Mouse (Mus musculus) frontal cortex, postnatal 25 days (tissue): ENCODE measurements around the gene Nfkb2.
A peak's percentile ranks its signal among the peaks of the same experiment; 100 is the strongest.

Experiments
- DNase-seq, 2 experiments: peaks; one replicate each; pipeline ENCODE4 v3.0.0; 2022; ENCODE audit warnings: low spot score in 2 of 2

Nfkb2 gene

DNA sequence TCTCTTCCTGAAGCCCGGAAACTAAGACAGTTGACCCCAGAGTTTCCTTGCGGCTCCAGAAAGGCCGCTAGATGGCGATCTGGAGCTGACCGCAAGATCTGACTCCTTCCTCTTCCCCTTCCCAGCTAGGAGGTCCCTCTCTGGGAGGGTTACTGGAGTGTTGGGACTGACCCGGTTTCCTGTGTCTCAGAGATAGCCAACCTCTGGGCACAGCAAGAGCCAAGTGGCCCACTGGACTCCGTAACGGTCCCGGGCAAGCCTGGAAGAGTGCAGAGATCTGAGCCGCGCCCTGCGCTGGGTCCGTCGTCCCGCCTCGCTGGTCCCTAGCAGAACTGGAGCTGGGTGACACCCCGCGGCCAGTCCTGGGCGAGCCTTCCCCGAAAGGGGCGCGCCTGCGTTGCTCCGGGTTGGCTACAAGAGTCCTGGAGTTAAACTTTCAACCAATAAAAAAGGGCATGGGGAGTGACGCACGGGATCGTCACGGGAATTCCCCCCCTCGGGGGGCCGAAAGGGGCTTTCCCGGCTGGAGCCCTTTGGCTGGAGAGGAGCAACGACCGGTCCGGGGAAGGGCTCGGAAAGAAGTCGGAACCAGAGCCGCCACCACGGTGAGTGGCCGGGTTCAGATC lies at the start of gene Nfkb2:
TSS of gene Nfkb2 (plus strand) at position 105 of the 626 bp plus-strand sequence.
- DNase-seq = peak in 1 of 2 experiments; percentile 70

DNA sequence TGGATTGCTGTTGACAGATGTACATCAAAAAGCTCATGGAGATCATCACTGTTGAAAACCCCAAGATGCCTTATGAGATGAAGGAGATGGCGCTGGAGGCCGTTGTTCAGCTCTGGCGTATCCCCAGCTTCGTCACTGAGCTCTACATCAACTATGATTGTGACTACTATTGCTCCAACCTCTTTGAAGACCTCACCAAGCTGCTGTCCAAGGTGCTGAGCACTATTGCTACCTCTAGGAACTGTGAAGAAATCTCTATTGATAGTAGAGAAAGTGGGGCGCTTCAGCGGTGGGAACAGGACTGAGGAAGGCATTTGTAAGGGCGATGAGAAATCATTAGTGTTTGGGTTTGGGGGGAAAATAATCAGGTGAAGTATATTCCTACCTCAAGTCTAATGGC lies 39.4 kb upstream of the Nfkb2 start:
- no peak for DNase-seq

DNA sequence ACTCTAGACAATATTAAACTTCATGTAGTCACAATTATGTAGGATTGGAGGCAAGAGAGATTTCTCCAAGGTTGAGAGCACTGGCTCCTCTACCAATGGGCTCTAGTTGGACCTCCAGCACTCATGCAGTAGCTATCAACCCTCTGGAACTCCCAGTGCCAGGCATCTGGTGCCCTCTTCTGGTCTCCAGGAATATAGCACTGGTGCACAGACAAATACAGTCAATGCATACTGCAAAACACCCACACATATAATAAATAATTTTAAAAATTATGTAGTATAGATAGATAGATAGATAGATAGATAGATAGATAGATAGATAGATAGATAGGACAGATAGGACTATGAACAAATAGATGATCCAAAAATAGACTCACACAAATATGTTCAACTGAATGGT lies 28.8 kb upstream of the Nfkb2 start:
- DNase-seq = no peak

DNA sequence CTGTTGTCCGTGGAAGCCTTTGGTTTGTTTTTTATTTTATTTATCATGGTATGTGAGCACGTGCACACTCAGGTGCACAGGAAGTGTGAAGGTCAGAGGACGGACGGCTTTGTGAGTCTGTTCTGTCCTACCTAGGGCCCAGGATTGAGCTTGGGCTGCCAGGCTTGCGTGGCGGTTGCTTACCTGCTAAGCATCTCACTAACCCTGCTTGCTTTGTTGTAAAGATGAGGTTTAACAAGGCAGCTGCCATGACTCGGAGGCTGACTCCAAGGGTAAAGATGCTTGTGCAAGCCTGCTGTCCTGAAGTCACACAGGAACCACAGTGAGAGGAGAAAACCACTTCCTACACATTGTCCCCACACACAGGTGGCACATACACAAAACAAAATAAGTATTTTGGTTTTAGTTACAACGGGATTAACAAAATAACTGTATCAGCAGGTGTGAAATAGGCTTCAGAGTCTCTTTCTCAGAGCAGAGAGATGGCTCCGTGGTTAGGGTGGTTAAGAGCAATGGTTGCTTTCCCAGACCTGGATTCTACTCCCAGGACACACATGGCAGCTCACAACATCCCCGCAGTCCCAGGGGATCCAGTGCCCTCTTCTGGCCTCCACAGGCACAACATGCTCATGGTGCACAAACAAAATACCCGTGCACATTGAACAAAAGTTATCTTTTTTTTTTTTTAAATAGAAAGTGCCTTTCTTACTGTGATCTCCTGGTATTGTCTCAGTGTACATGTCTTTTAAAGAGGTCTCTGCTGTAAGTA lies 21.9 kb upstream of the Nfkb2 start:
- DNase-seq = no peak

DNA sequence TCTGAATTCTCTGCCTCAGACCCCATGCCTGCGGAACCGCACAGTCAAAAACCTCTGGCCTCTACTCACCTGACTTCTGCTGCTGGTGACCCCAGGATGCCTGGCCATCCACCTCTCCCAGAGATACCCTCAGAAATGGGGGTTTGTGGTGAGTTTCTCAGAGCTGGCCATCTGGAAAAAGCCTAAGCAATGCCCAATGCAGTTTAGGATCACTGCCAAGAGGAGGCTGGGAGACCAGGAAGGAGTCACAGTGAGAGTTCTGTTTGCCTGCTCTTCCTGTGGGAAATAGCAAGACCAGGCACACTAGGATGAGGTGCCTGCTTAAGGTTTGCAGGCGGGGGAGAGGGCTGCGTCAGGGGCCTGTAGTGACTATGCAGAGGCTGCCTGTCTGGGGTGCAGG lies 19.4 kb upstream of the Nfkb2 start:
- no peak for DNase-seq

DNA sequence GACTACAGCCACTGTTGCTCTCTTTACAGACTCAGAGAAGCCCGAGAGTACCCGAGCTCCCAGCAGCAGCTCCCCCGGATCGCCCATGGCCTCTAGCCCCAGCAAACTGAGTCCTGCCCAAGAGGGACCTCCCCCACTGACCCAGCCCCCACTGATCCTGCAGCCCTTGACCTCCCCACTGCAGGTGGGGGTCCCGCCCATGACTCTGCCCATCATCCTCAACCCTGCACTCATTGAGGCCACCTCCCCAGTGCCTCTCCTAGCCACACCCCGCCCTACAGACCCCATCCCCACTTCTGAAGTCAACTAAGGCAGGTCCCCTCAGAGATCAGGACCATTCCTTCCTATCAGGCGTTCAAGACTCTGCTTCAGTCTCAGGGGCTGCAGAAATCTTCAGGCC lies 18.5 kb upstream of the Nfkb2 start:
- no peak for DNase-seq

DNA sequence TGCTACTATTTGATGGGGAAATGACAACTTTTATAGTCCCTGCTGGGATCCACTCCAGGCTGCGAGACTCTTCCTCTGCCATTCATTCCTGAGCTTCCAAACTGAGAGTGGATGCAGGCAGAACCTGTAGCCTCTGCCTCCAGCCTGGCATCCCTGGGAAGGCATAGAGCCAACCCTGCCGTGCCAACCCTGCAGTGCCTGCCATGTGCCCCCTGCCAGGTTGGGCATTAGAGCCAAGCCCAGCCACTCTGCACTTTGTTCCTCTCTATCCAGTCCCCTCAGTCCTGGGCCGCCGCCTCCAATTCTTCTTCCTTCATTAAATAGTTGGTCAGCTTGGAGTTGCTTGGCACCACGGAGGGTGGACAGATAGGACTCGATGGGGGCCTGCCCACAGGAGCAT lies 18.1 kb upstream of the Nfkb2 start:
- DNase-seq = no peak

DNA sequence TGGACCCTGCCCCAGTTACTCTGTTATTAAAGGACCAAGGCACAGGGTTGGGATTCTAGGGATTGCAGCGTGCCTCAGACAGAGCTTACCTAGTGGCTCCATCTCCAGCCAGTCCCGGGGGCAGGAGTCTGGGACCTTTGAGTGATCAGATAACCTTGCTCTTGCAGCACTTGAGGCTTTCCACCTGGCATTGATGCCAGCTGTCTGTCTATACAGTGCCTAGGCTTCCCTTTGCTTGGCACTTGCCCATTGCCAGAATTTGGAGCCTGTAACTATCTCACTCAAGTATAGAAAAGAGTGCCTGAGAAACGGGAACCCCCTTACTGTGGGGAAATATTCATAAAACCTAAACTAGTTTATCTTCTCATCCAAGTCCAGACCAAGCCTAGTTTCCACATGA lies 17.2 kb upstream of the Nfkb2 start:
- DNase-seq = no peak

DNA sequence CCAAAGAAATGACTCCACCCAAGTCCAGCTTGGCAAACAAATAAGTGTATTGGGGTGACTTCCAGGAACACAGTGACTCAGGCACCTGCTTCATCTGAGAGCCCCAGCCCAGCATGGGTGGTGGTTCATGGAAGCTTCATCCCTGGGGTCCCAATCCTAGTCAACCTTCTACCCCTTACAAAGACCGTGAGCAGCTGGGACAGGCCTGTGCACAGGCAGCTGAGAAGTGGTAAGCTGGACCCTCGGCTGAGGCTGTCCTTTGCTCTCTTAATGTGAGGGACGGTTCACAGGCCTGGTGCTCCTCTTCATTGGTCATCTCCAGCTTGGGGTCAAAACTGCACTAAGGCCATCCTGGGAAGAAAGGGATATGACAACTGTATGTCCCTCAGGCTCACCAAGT lies 16.6 kb upstream of the Nfkb2 start:
- no peak for DNase-seq

DNA sequence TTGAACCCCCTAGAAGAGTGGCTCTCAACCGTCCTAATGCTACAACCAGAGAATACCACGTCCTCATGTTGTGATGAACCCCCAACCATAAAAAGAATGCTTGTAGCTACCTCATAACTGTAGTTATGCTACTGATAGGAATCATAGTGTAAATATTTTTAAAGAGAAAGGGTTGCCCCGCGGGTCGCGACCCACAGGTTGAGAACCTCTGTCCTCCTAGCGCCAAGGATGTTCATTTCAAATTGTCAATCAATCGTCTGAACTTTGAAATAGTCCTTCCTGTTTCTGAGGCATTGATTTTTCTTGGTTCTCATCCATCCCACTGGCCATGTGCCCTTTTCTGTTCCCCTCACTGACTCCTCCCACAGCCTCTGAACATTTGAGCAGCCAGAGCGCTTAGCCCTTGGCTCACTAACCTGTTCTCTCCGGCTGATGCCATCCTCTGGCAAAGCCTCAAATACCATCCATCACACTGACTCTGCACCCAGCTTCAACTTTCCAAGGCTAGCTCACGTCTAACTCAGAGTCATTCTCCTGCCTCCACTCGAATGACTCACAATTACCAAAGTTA lies 13.5 kb upstream of the Nfkb2 start:
- DNase-seq = no peak

DNA sequence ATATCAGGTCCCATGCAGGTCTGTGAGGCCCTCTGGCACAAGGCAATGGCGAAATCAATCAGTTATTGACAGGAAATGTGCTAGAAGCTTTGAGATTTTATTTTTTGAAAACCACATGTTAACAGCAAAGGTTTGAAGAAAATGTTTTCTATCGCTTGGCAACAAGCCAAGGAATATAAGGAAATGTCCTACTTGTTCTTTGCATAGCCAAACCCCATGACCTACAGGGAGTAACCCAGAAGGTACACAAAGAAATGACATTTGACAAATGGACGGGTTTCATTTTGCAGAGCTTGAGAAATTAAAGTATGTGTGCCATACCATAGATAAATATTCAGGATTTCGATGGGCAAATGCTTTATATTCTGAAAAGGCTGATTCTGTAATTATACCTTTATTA lies 7.2 kb upstream of the Nfkb2 start:
- DNase-seq = no peak

DNA sequence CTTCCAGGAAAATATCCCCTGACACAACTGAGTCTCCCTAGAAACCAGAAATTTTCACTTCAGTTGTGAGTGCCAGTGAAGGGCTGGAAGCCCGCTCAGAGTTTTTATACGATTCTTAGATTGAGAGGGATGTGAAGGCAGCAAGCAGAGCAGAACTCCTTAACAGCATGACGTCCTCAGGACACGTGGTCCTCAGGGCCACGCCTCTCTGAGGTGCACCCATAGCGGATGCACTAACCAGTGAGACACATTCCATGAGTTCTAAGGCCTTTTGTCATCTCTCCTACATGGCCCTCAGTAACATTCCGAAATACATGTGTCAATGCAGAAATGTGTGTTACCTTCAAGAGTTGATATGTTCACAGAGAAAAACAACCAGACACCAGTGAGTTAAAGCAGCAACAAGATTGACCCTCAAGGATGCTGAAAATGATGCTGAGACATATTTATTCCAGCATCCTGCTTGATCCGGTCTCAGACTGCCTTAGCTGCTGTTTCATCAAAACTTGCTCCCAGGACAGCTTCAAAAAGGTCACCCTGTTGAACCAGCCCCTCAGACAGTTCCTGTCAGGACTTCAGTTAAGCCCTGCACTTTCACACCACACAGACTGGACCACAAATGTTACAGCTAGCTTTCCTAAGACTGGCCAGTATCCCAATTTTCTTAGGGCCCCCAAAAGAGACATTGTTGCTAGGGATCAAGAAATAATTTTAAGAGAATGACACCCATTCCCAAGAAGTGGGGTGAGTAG lies 3.6 kb upstream of the Nfkb2 start:
- DNase-seq = no peak

DNA sequence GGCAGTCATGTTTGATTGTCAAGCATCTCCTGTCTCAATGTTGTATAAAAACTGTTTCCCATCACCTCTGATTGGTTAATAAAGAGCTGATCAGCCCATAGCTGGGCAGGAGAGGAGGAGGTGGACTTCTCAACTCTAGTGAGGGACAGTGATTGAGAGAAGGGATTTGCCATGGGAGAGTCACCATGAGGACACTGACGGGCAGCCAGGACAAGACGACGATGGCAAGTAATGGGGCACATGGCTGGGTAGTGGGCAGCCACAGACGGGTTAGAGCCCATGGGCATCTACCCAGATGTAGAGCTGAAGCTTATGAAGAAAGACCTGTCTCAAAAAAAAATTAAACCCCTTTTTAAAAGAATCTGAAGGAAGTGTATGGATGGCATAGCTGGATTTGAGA lies 1.6 kb upstream of the Nfkb2 start:
- no peak for DNase-seq

DNA sequence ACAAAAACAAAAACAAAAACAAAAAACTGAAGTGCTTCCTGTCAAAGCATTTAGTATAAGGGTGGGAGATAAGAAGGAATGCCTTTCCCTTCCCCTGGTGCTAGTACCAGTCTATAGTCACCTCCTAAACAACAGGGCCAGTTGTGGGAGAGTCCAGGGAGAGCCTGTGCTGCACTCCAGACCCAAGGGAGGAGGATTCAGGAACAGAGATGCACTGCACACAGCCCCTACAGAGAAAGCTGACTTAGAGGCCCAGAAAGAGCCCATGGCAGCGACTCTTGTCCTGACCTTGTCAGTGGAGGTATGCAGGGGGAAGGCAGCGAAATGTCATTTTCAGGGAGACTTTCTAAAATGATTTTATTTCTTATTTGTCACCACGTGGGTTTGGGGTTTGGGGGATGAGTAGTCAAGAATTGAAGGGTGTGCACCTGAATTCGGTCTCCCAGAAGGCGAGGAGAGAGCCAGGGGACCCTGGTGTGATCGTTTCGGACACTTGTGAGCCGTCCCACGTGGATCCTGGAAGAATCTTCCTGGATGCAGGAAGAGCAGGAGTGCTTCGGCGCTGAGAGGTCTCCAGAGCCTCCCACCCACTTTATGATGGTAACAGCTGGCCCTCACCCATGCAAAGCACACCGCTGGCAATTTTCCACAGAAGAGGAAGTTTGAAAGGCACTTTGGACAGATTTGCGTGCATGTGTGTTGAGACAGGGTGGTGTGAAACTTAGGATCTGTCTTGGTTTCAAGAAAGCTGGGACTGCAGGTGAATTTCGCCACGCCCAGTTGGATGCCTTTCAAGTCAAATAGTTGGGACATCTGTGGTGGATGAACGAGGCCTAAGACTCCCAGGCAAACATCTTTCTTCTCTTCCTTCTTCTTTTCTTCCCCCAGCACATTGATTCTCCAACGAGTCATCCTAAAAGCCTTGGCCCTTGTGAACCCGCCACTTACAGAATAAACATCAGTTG lies 587 bp upstream of the Nfkb2 start:
- DNase-seq = no peak

DNA sequence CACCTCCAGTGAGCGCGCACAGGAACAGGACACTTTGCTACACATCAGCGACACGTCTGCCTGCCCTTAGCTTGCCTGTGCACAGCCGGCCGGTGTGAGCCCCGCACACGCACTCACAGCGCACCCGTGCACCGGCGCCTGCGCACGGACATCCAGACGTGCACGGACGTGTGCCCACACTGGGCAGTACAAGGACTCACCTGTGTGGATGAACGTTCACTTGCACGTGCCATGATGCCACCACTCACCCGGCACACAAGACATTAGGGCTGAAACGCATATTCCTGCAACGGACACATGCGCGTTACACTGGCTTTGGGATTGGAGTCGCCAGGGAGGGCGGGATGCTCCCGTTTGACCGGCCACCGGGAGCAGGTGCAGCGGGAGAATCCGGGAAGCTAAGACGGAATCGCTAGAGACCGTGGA lies 801 bp downstream of the Nfkb2 start:
- DNase-seq = no peak

DNA sequence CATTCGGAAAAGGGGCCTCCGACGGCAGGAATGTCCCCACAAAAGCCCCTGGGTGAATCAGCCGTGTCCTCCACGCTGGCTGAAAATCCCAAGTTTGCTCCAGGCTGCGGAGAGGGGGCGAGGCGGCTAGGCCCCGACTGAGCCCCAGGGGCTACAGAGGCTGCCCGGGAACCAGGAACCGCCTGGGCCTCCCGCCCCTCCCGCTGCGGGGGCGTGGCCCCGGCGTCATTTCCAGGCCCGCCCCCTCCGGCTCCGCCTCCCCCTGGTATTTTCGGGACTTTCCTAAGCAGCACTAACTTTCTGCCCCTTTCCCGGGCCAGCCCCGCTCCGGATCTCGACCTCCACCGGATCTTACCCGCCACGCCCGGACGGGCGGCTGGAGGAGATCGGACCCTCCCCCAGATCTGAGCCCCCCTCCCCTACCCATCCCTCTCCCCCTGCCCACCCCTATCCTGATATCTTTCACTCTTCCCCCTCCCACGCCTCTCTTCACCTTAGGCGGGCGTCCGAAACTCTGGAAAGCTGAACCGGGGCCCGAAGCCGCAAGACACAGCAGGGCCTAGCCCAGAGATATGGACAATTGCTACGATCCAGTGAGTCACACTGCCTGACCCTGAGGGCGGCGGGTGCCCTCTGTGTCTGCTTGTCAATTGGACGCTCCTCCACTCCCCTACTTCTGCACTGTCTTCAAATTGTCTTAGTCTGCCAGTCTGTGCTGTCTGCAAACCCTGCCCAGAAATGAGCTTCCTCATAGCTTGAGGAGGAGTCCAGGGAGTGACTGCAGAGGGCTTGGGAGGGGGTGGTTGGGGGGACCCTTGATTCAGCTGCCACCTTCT lies 1.5 kb downstream of the Nfkb2 start:
- DNase-seq = no peak

DNA sequence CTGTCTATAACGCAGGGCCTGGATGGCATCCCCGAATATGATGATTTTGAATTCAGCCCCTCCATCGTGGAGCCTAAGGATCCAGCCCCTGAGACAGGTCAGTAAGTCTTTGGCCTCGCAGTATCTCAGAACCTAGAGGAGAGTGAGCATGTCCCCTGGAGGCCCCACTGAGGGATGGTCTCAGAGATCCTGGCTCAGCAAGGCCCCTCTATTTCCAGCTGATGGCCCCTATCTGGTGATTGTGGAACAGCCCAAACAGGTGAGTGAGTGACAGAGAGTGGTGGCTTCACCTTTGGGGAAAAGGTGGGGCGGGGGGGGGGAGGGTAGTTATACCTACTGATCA lies 2.1 kb downstream of the Nfkb2 start:
- DNase-seq = no peak

DNA sequence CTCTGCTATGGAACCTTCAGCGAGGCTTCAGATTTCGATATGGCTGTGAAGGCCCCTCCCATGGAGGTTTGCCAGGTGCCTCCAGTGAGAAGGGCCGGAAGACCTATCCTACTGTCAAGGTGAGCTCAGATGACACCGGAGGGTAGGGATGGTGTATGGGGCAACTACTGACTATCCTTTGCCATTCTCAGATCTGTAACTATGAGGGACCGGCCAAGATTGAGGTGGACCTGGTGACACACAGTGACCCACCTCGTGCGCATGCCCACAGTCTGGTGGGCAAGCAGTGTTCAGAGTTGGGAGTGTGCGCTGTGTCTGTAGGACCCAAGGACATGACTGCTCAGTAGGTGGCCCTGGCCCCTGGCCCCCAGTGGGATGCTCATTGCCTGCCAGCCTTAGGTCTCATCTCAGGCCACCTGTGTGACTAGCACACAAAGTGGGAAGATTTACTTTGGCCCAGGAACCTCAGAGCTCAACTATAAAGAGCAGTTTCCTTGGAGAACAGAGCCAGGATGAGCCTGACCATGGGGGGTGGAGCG lies 2.7 kb downstream of the Nfkb2 start:
- DNase-seq = no peak

DNA sequence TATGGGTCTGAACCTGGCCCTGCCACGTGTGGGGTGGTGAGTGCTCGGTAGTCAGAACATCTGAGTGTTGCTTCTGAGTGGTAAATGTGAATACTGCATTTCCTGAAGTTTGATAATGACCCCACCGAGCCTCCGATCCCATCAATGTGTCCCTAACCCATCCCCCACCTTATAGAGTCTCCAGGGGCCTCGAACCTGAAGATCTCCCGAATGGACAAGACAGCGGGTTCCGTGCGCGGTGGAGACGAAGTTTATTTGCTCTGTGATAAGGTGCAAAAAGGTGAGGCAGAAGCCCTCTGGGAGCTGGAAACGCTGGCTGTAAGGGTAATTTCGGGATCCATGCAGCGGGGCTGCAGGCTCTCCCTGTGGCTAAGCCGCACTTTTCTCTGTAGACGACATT lies 3.7 kb downstream of the Nfkb2 start:
- no peak for DNase-seq

DNA sequence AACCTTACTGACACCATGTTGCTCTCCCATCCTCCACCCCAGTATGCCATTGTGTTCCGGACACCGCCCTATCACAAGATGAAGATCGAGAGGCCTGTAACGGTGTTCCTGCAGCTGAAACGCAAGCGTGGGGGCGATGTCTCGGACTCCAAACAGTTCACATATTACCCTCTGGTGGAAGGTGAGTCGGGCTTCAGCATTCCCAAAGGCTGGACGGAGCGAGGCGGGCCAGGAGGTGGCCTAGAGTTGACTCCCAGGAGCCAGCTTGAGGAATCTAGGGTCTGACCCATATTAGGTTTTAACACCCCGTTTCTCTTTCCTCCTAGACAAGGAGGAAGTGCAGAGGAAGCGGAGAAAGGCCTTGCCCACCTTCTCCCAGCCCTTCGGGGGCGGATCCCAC lies 4.2 kb downstream of the Nfkb2 start:
- no peak for DNase-seq
